Mouse (Mus musculus) testis, adult 2 months (tissue): ENCODE measurements around the gene Hist1h2bh. TPM values are rescaled to one million over a fixed set of nuclear protein-coding genes. Genes with fewer than 3 reads are reported as not detected.

Experiments
- H3K27ac ChIP-seq: fragments of 200-500 bp; 2 replicates; pipeline ENCODE4 v1.5.1; 2012; ENCODE audit warnings: low read depth, low read length; ENCODE audit not compliant: control insufficient read depth, insufficient read depth
- H3K27me3 ChIP-seq: fragments of 200-500 bp; 2 replicates; pipeline ENCODE4 v1.6.1; 2012; ENCODE audit warnings: mild to moderate bottlenecking, low read length, moderate library complexity; ENCODE audit not compliant: control insufficient read depth, insufficient read depth
- H3K36me3 ChIP-seq: fragments of 200-500 bp; 2 replicates; pipeline ENCODE4 v1.6.1; 2012; ENCODE audit warnings: mild to moderate bottlenecking, low read length; ENCODE audit not compliant: control insufficient read depth, insufficient read depth
- H3K4me1 ChIP-seq: fragments of 200-500 bp; 2 replicates; pipeline ENCODE4 v1.6.1; 2012; ENCODE audit warnings: low read length; ENCODE audit not compliant: control insufficient read depth, insufficient read depth
- H3K4me3 ChIP-seq: fragments of 200-500 bp; 2 replicates; pipeline ENCODE4 v1.5.1; 2012; ENCODE audit warnings: low read depth, mild to moderate bottlenecking, low read length, moderate library complexity, mixed read lengths; ENCODE audit not compliant: control insufficient read depth
- CTCF ChIP-seq: fragments of 200-500 bp; IDR thresholded peaks from 2 replicates; pipeline ENCODE4 v1.5.1; 2012; ENCODE audit warnings: low read depth, mild to moderate bottlenecking, inconsistent platforms, low read length, moderate library complexity; ENCODE audit not compliant: control insufficient read depth, insufficient read depth, insufficient replicate concordance
- POLR2A ChIP-seq: fragments of 200-500 bp; IDR thresholded peaks from 2 replicates; pipeline ENCODE4 v1.6.1; 2012; ENCODE audit warnings: low read depth, mild to moderate bottlenecking, inconsistent platforms, low read length, moderate library complexity; ENCODE audit not compliant: control insufficient read depth
- polyA plus RNA-seq: library from polyadenylated mRNA; depleted of rRNA; stranded (reverse); fragments of >200 nt; gene quantifications from 2 replicates; pipeline ENCODE4 v1.2.3, GENCODE M21; 2012

Gene Hist1h2bh
- polyA plus RNA-seq, 1 experiment = 0.07 TPM

DNA sequence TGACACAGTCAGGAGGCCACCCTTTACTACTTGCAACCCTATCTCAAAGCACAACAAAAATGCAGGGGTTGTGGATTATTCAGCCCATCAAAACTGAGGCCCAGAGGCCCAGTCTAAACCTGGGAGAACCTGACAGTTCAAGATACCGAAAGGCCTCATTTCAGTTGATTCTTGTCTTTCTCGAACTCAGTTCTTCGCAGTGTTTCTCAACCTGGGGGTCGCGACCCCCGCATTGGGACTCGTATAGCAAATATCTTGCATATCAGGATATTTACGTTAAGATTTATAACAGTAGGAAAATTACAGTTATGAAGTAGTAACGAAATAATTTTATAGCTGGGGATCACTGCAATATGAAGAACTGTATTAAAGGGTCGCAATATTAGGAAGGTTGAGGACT lies 17.3 kb downstream of the Hist1h2bh start:
- Histone ChIP-seq H3K27me3 (no peaks in the 10 kb centered on the region), H3K4me3 (peak overlapping the region; percentile 31; the same call in 1 of the 2 replicates), H3K27ac (no peak overlapping the region; the same call in 1 of the 2 replicates), H3K36me3 (no peaks in the 10 kb centered on the region), H3K4me1 (peaks cover 2% of the 10 kb centered on the region; the same call in 1 of the 2 replicates)
- no peak for TF ChIP-seq POLR2A
- TF ChIP-seq CTCF = no peak

DNA sequence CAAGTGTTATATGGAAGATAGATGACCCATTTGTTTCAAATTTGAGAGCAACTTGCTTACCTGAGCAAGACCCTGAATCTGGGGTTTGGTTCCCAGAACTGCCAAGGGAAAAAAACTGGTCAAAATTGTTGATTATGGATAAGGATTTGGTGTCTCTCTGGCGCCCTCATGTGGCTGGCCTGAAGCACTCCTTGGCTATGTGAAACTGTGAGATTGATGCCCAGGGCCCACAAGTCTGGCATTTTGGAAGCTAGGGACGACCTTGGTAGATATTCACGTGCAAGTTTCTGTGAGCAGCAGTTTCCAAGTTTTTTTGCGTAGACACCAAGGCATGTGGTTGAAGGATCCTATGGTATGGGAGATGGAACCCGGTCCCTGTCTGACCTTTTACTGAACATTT lies 18.5 kb downstream of the Hist1h2bh start:
- TF ChIP-seq CTCF (peak; percentile 73; the same call in 1 of the 2 replicates), POLR2A (no peak)
- Histone ChIP-seq H3K27me3 (no peaks in the 10 kb centered on the region), H3K4me3 (no peak overlapping the region), H3K4me1 (peaks cover 2% of the 10 kb centered on the region; the same call in 1 of the 2 replicates), H3K36me3 (no peaks in the 10 kb centered on the region), H3K27ac (no peak overlapping the region)

DNA sequence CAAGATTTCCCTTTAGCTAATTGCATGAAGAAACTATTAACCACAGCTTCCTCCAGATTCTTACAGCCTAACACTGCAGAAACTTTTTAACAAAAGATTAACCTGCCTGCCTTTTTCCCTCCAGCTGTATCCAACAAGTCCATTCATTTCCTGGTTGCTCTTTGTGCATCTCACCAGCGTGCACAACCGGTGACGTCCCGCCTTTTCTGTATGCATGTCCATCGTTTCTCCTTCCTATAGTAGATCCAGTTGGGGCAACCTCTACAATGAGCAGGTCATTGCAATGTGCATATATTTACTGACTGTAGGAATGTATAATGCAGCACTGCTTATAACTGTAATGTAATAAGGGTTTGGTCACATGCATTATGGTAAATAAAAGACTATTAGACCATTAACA lies 19.2 kb downstream of the Hist1h2bh start:
- Histone ChIP-seq H3K36me3 (no peaks in the 10 kb centered on the region), H3K27ac (no peak overlapping the region), H3K4me1 (peaks cover 2% of the 10 kb centered on the region; the same call in 1 of the 2 replicates), H3K4me3 (no peak overlapping the region), H3K27me3 (no peaks in the 10 kb centered on the region)
- TF ChIP-seq POLR2A (no peak), CTCF (no peak)

DNA sequence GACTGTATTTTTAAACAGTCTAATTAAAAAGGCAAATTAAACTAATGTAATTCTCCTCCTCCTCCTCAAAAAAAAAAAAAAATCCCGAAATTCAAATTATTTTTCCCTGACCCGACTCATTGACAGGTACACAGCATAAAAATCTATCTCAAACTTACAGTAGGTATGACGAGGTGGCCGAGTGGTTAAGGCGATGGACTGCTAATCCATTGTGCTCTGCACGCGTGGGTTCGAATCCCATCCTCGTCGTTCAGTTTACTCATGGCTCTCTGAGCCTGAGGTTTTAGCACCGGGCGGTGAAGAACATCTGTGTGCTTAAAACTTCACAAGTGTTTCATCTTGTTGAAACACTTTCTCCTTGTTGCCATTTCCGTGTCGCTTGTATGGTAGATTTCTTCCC lies 21.5 kb downstream of the Hist1h2bh start:
- Histone ChIP-seq H3K36me3 (no peaks in the 10 kb centered on the region), H3K27ac (no peak overlapping the region), H3K4me3 (no peak overlapping the region), H3K4me1 (peaks cover 2% of the 10 kb centered on the region; the same call in 1 of the 2 replicates), H3K27me3 (no peaks in the 10 kb centered on the region)
- no peak for TF ChIP-seq POLR2A
- no peak for TF ChIP-seq CTCF

DNA sequence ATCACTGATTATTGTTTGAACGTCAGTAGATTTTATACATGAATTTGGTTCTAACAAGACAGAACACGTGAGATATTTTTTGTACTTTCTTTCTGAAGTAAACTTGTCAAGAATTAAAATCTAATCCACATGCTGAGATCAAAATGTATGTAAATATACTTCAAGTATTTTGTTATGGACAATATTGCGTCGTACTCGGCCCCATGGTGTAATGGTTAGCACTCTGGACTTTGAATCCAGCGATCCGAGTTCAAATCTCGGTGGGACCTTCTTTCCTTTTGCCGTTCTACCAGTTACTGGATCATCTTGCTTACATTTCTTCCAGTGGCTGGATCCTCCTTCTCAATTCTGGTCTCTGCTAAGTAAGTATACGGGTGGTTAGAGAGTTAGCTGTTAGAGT lies 23.8 kb downstream of the Hist1h2bh start:
- Histone ChIP-seq H3K36me3 (no peaks in the 10 kb centered on the region), H3K27ac (no peak overlapping the region), H3K27me3 (no peaks in the 10 kb centered on the region), H3K4me1 (peaks cover 4% of the 10 kb centered on the region), H3K4me3 (no peak overlapping the region)
- no peak for TF ChIP-seq CTCF
- no peak for TF ChIP-seq POLR2A

DNA sequence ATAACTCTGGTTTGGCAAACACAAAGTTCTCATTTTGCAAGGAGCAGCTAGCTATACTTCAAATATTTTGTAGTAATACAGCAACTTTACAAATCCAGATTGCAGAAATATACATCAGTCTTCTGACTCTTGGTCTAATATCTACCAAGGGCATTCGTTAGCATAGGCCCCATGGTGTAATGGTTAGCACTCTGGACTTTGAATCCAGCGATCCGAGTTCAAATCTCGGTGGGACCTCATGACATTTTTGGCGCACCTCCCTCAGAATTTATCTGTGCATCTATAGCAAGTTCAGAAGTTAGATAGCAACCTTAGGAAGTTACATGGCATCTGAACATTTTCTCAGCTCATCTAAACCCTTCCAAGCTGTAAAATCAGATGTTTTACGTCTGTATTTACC lies 24.3 kb downstream of the Hist1h2bh start:
- Histone ChIP-seq H3K27ac (no peak overlapping the region), H3K4me3 (no peak overlapping the region), H3K4me1 (peaks cover 4% of the 10 kb centered on the region), H3K27me3 (no peaks in the 10 kb centered on the region), H3K36me3 (no peaks in the 10 kb centered on the region)
- TF ChIP-seq CTCF (no peak), POLR2A (no peak)

DNA sequence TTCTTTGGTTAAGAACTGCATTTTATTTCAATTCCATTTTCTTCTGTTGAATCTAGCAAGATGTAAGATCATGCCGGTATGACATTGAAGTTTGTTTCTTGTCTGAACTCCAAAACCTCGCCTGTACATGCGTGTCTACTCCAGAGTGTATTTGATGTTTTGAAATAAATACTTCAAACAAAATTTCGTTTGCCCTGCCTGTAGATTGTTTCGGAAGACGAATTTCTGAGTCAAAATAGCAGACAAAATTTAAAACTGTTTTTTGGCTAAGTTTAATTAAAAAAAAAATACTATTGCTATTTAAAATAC lies 24.9 kb downstream of the Hist1h2bh start:
- H3K4me3 ChIP-seq = no peak overlapping the region
- no peaks in the 10 kb centered on the region for H3K36me3 ChIP-seq
- H3K4me1 ChIP-seq = peaks cover 4% of the 10 kb centered on the region
- H3K27me3 ChIP-seq = no peaks in the 10 kb centered on the region
- TF ChIP-seq CTCF (no peak), POLR2A (no peak)
- no peak overlapping the region for H3K27ac ChIP-seq

DNA sequence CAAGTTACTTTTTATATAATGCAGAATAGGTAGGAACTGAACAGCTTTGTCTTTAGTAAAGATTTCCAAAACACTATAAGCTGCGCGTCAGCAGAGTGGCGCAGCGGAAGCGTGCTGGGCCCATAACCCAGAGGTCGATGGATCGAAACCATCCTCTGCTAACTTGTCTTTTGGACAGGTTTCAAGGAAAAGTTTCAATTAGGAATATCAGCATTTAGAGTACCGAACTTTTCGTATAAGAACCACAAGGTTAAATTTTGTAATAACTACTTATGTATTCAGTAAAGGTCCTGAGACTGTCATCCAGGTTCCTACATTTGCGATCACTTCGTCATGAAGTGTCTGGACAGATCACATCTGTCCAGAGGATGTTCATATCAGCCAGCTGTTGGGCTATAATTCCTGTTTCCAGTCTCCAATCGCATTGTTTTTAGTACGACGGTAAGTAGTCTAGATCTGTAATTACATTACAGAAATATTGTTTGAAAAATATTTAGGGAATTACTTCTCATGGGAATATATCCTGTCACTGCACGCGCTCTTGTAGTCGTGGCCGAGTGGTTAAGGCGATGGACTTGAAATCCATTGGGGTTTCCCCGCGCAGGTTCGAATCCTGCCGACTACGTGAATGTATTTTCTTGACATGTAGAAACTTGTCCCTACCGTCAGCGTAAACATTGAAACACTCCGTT lies 25.4 kb downstream of the Hist1h2bh start:
- TF ChIP-seq CTCF (no peak), POLR2A (no peak)
- H3K4me3 ChIP-seq = peak overlapping the region; percentile 51
- peak overlapping the region; percentile 5; the same call in 1 of the 2 replicates for H3K27ac ChIP-seq
- no peaks in the 10 kb centered on the region for H3K36me3 ChIP-seq
- H3K27me3 ChIP-seq = no peaks in the 10 kb centered on the region
- H3K4me1 ChIP-seq = peaks cover 4% of the 10 kb centered on the region
